Mouse (Mus musculus) effector memory CD4-positive, alpha-beta T cell, adult 7 months (primary cell): ENCODE data around the gene Gm28053. TPM values are rescaled to one million over a fixed set of nuclear protein-coding genes. Genes with fewer than 3 reads are reported as not detected.

ENCODE experiments used
- polyA plus RNA-seq: library from polyadenylated mRNA; unstranded; fragments of 100-300 nt; shearing (Covaris generic); gene quantifications from one replicate; pipeline ENCODE4 v1.2.1, GENCODE M21; 2017

Gm28053 gene
- 21.6 TPM for polyA plus RNA-seq

GRCm38 (mm10) chr6:48718455-48718854, at the start of gene Gm28053, which contains the start of gene Gimap7:
Gene Gm28053, plus strand, starts transcription at chr6:48718607.
Gene Gimap7, plus strand, starts transcription at chr6:48718621.

GRCm38 (mm10) chr6:48675931-48676859, 42.2 kb upstream of the Gm28053 start, which contains the start of gene Gimap9:
Gene Gimap9, plus strand, starts transcription at chr6:48676129.

GRCm38 (mm10) chr6:48684319-48684718, 34.1 kb upstream of the Gm28053 start, which contains the start of gene Gimap4:
Gene Gimap4, plus strand, starts transcription at chr6:48684549.

GRCm38 (mm10) chr6:48738961-48739779, 20.8 kb downstream of the Gm28053 start, which contains the start of gene Gimap1:
Gene Gimap1, plus strand, starts transcription at chr6:48739054.

GRCm38 (mm10) chr6:48745959-48746889, 27.8 kb downstream of the Gm28053 start, which contains the start of gene Gimap5:
Gene Gimap5, plus strand, starts transcription at chr6:48746197.

GRCm38 (mm10) chr6:48770696-48771095, 52.3 kb downstream of the Gm28053 start, which contains the start of gene Gimap3:
Gene Gimap3, minus strand, starts transcription at chr6:48770851.

Other genes starting within 250 kb of the Gm28053 start
- not detected for gene Atp6v0e2, start 181.0 kb upstream of the Gm28053 start, polyA plus RNA-seq
- gene Lrrc61, start 163.8 kb upstream of the Gm28053 start, polyA plus RNA-seq: 10.0 TPM
- gene Rarres2, start 145.8 kb upstream of the Gm28053 start, polyA plus RNA-seq: not detected
- not detected for gene Gm45021, start 129.0 kb upstream of the Gm28053 start, polyA plus RNA-seq
- 7.4 TPM for gene Repin1, start 124.7 kb upstream of the Gm28053 start, polyA plus RNA-seq
- not detected for gene Gm44965, start 124.7 kb upstream of the Gm28053 start, polyA plus RNA-seq
- gene Zfp775, start 116.5 kb upstream of the Gm28053 start, polyA plus RNA-seq: 5.4 TPM
- 2.3 TPM for gene AI854703, start 91.8 kb upstream of the Gm28053 start, polyA plus RNA-seq
- 153 TPM for gene Gimap8, start 71.4 kb upstream of the Gm28053 start, polyA plus RNA-seq
- gene Gimap9, start 42.5 kb upstream of the Gm28053 start, polyA plus RNA-seq: 227 TPM
- gene Gimap4, start 34.1 kb upstream of the Gm28053 start, polyA plus RNA-seq: 1,382 TPM
- 1,646 TPM for gene Gimap6, start 10.4 kb upstream of the Gm28053 start, polyA plus RNA-seq
- gene Gimap7, start within 50 bp of the Gm28053 start, polyA plus RNA-seq: 295 TPM
- 413 TPM for gene Gimap1, start 20.4 kb downstream of the Gm28053 start, polyA plus RNA-seq
- 201 TPM for gene Gimap5, start 27.6 kb downstream of the Gm28053 start, polyA plus RNA-seq
- 1,655 TPM for gene Gimap3, start 52.2 kb downstream of the Gm28053 start, polyA plus RNA-seq
- 9.4 TPM for gene Tmem176a, start 122.3 kb downstream of the Gm28053 start, polyA plus RNA-seq
- gene Tmem176b, start 122.9 kb downstream of the Gm28053 start, polyA plus RNA-seq: 14.1 TPM
- gene Aoc1, start 154.3 kb downstream of the Gm28053 start, polyA plus RNA-seq: not detected
- gene 1600015I10Rik, start 211.3 kb downstream of the Gm28053 start, polyA plus RNA-seq: not detected